ENCODE assay signal across 24 mouse cellular contexts in genomic region chrX:10516448-10516847, GRCm38 (mm10). TPM values are rescaled to one million over a fixed set of nuclear protein-coding genes. Genes with fewer than 3 reads are reported as not detected.
"Had no signal": no experiment of that assay in that cellular context is flagged by ENCODE, and none has a peak within 500 bp of the region (broad histone marks: within the 10 kb centered on the region; RNA-seq: fewer than 3 reads in every experiment).

No protein-coding gene starts in this region.

- H3K4me1 ChIP-seq: hindbrain, embryonic 12.5 days; hindbrain, embryonic 15.5 days; limb, embryonic 13.5 days; limb, embryonic 15.5 days; liver, embryonic 12.5 days had no signal

- DNase-seq: forebrain, postnatal 0 days; gastrocnemius, postnatal 10 days; gastrocnemius, postnatal 25 days; heart, adult 18-20 months; heart, postnatal 14 days; heart, postnatal 36 days; kidney, adult 11 months; kidney, adult 2 months; kidney, postnatal 14 days; left cerebral cortex, postnatal 4 days; lung, adult 18-20 months had no signal

- H3K4me3 ChIP-seq: forebrain, embryonic 15.5 days; heart, embryonic 13.5 days; heart, embryonic 15.5 days; hindbrain, embryonic 12.5 days; hindbrain, embryonic 15.5 days; limb, embryonic 13.5 days; limb, embryonic 15.5 days; liver, embryonic 12.5 days had no signal

- H3K27ac ChIP-seq: forebrain, embryonic 15.5 days; heart, embryonic 13.5 days; heart, embryonic 15.5 days; hindbrain, embryonic 12.5 days; hindbrain, embryonic 15.5 days; hindbrain, postnatal 0 days; kidney, postnatal 0 days; limb, embryonic 13.5 days; limb, embryonic 15.5 days; liver, embryonic 12.5 days; liver, embryonic 14.5 days had no signal

- H3K9me3 ChIP-seq: forebrain, embryonic 15.5 days; heart, embryonic 13.5 days; heart, embryonic 15.5 days; hindbrain, embryonic 12.5 days; hindbrain, embryonic 15.5 days; limb, embryonic 13.5 days; limb, embryonic 15.5 days; liver, embryonic 12.5 days had no signal

- H3K27me3 ChIP-seq: forebrain, embryonic 15.5 days; heart, embryonic 13.5 days; heart, embryonic 15.5 days; hindbrain, embryonic 12.5 days; hindbrain, embryonic 15.5 days; limb, embryonic 13.5 days; limb, embryonic 15.5 days; liver, embryonic 12.5 days had no signal

- H3K36me3 ChIP-seq: forebrain, embryonic 15.5 days; heart, embryonic 13.5 days; heart, embryonic 15.5 days; hindbrain, embryonic 12.5 days; hindbrain, embryonic 15.5 days; limb, embryonic 13.5 days; limb, embryonic 15.5 days; liver, embryonic 12.5 days had no signal

- H3K4me2 ChIP-seq: forebrain, embryonic 15.5 days; heart, embryonic 11.5 days; heart, embryonic 13.5 days; heart, embryonic 15.5 days; hindbrain, embryonic 12.5 days; hindbrain, embryonic 15.5 days; limb, embryonic 13.5 days; limb, embryonic 15.5 days; liver, embryonic 12.5 days had no signal

- ATAC-seq: forebrain, embryonic 15.5 days; forebrain, postnatal 0 days; hindbrain, postnatal 0 days; liver, embryonic 12.5 days had no signal

- H3K9ac ChIP-seq: forebrain, embryonic 15.5 days; forebrain, postnatal 0 days; heart, embryonic 13.5 days; heart, embryonic 15.5 days; hindbrain, embryonic 12.5 days; hindbrain, embryonic 15.5 days; limb, embryonic 13.5 days; limb, embryonic 15.5 days; liver, embryonic 12.5 days; liver, embryonic 14.5 days had no signal

RNA-seq across cellular contexts. Expression of gene Tspan7, which starts 31.5 kb away (rescaled TPM):
- total RNA-seq: hematopoietic stem cell, adult 5-6 weeks had no signal
